Mouse (Mus musculus) C2C12 (cell line): ENCODE results near the gene Kcnh5.

ENCODE experiments used
- CTCF ChIP-seq: IDR thresholded peaks from one replicate; pipeline ENCODE4 v1.5.1; 2011; ENCODE audit not compliant: control insufficient read depth, insufficient read depth, insufficient read length
- MAX ChIP-seq: IDR thresholded peaks from one replicate; pipeline ENCODE4 v1.6.1; 2011; ENCODE audit warnings: mild to moderate bottlenecking, control low read depth

DNA sequence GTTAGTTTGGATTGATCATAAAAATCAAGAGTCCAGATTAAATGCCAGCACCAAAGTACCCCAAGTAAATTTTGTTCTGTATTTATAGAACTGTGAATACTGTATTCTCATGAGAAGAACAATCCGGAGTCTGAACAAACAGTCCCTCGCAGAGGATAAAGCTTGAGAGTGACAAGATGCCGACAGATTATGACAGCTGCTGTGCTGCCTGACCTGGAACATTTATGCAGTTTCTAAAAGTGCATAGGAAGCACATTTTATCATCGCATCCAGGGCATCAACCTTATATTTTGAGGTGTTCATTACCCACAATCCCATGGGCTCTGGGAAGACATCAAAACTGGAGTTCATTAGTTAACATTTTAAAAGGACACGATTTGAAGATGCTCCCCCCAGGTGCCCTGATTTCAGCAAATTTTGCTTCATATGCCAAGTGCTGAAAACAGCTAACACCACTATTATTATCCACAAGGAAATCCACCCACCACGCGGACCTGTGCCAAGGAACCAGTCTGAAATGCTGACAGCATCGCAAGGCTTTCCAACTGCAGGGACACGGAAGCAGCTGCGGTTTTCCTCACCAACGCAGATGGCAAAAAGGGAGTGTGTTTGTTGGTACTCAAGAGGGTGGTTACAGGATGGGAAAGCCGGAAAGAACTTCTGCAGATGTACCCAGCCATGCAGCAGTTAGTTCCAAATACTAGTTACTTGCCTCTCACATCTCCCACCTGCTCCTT is 328.4 kb downstream of the Kcnh5 start:
- TF ChIP-seq MAX = no peak
- no peak for TF ChIP-seq CTCF
